Mouse (Mus musculus): ENCODE measurements around the gene Lpin2. TPM values are rescaled to one million over a fixed set of nuclear protein-coding genes. Genes with fewer than 3 reads are reported as not detected.

The Lpin2 gene
- total RNA-seq (2014; rRNA removed; ENCODE audit: low replicate concordance) = 7.7 and 22.2 TPM in 2 replicates
- polyA plus RNA-seq (2015; fragmentation: Nextera tagmentation; extraction: Ambion mirVana) = 7.2 and 8.5 TPM in 2 replicates

DNA sequence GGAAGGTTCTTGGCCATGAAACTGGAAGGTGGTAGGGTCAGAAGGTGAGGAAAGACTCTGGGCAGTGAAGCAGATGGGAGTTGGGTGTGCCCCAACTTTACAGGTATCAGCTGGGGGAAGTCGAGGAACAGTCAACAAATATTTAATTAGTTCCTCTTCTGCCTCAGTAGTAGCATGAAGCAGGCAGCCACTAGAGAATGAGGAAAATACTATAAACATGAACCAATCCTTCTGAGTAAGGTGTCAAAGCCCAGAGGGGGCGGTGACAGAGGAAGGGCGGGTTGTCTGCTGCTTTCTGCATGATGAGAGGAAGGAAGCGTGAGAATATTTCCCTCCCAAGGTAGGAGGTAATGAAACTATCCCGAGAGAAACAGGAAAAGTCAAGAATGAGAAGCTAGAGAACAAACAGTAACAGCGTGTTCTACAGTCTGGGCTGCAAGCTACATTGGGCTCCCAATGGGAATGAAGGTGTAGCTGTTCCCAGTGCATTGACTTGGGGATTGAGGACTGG is at the start of gene Lpin2:
Lpin2 (plus strand) TSS at position 350 of the 511 bp plus-strand sequence.
- no peaks in the 10 kb centered on the region; the same call in 1 of the 2 replicates for H3K27me3 ChIP-seq (ENCODE audit: control insufficient read depth, insufficient read depth, low read length)
- H3K4me1 ChIP-seq (ENCODE audit: control insufficient read depth, insufficient read depth) = peaks cover 32% of the 10 kb centered on the region
- peak within 1 kb of the TSS; percentile 94 for H3K4me3 ChIP-seq (ENCODE audit: low read depth, low read length)
- H3K4me2 ChIP-seq (ENCODE audit: low read depth, low read length) = peak within 1 kb of the TSS; percentile 94
- WGBS = 37% methylated on average over 6 of the region's 6 CpGs
- H3K27ac ChIP-seq (ENCODE audit: low read depth) = peak within 1 kb of the TSS; percentile 69
- DNase-seq (ENCODE audit: low spot score) (no peak), ATAC-seq (ENCODE audit: insufficient read depth, low read depth) (no peak)
- no peaks in the 10 kb centered on the region for H3K36me3 ChIP-seq (replicated peaks; ENCODE audit: control insufficient read depth, insufficient read depth, low read length)
- peak within 1 kb of the TSS; percentile 95 for H3K9ac ChIP-seq (replicated peaks; ENCODE audit: low read depth, low read length)
- no peaks in the 10 kb centered on the region for H3K9me3 ChIP-seq (replicated peaks; ENCODE audit: control insufficient read depth, low read length)
- TF ChIP-seq EP300 (IDR thresholded peaks at IDR 0.05; ENCODE audit: low read depth) (no peak), CTCF (IDR thresholded peaks at IDR 0.05; ENCODE audit: low read depth) (no peak)

DNA sequence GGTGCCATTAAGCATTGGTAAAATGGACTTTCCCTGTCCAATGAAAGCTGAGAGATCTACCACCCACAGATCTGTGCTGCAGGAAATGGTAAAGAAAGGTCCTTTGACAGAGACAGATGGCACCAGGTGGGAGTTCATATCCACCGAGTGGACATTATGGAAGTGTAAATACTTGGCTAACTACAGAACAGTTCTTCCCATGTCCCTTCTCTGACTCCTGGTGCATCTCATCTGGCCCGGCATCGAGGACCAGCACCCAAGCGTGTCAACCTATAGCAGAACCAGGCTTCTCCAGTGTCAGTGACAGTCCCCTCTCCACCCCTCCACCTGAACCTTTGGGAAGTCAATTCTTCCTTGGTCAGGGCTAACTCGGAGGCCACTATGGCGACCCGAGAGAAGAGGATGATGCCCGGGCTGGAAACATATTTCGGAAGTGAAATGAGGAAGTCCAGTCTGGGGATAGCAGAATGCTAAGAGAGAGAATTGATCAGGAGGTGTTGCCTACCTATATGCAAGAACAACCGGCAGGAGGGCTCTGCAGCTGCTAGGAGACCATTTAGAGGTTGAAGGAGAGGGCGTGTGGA is 49.4 kb upstream of the Lpin2 start:
- no peak overlapping the region for H3K9ac ChIP-seq (replicated peaks; ENCODE audit: low read depth, low read length)
- H3K27ac ChIP-seq (ENCODE audit: low read depth) = no peak overlapping the region
- DNase-seq (ENCODE audit: low spot score) (no peak), ATAC-seq (ENCODE audit: insufficient read depth, low read depth) (no peak)
- no peaks in the 10 kb centered on the region for H3K4me1 ChIP-seq (ENCODE audit: control insufficient read depth, insufficient read depth)
- no peak overlapping the region for H3K4me2 ChIP-seq (ENCODE audit: low read depth, low read length)
- H3K4me3 ChIP-seq (ENCODE audit: low read depth, low read length) = no peak overlapping the region
- TF ChIP-seq EP300 (IDR thresholded peaks at IDR 0.05; ENCODE audit: low read depth) (no peak), CTCF (IDR thresholded peaks at IDR 0.05; ENCODE audit: low read depth) (no peak)
- WGBS = 86% methylated on average over 11 of the region's 11 CpGs
- H3K9me3 ChIP-seq (replicated peaks; ENCODE audit: control insufficient read depth, low read length) = no peaks in the 10 kb centered on the region
- H3K27me3 ChIP-seq (ENCODE audit: control insufficient read depth, insufficient read depth, low read length) = no peaks in the 10 kb centered on the region
- H3K36me3 ChIP-seq (replicated peaks; ENCODE audit: control insufficient read depth, insufficient read depth, low read length) = no peaks in the 10 kb centered on the region

- ATAC-seq (ENCODE audit: insufficient read depth, low read depth) (no peak; the same call in 1 of the 2 replicates), DNase-seq (ENCODE audit: low spot score) (no peak)
- Histone ChIP-seq H3K9me3 (replicated peaks; ENCODE audit: control insufficient read depth, low read length) (no peaks in the 10 kb centered on the region), H3K4me2 (ENCODE audit: low read depth, low read length) (no peak overlapping the region), H3K27ac (ENCODE audit: low read depth) (no peak overlapping the region), H3K27me3 (ENCODE audit: control insufficient read depth, insufficient read depth, low read length) (no peaks in the 10 kb centered on the region), H3K4me1 (ENCODE audit: control insufficient read depth, insufficient read depth) (no peaks in the 10 kb centered on the region), H3K36me3 (replicated peaks; ENCODE audit: control insufficient read depth, insufficient read depth, low read length) (no peaks in the 10 kb centered on the region), H3K4me3 (ENCODE audit: low read depth, low read length) (no peak overlapping the region), H3K9ac (replicated peaks; ENCODE audit: low read depth, low read length) (no peak overlapping the region)
- WGBS = 83% methylated on average over 3 of the region's 3 CpGs
- TF ChIP-seq CTCF (IDR thresholded peaks at IDR 0.05; ENCODE audit: low read depth) (no peak), EP300 (IDR thresholded peaks at IDR 0.05; ENCODE audit: low read depth) (no peak)
Observed at GRCm38 (mm10) chr17:71134441-71134955, 47.9 kb upstream of the Lpin2 start.

DNA sequence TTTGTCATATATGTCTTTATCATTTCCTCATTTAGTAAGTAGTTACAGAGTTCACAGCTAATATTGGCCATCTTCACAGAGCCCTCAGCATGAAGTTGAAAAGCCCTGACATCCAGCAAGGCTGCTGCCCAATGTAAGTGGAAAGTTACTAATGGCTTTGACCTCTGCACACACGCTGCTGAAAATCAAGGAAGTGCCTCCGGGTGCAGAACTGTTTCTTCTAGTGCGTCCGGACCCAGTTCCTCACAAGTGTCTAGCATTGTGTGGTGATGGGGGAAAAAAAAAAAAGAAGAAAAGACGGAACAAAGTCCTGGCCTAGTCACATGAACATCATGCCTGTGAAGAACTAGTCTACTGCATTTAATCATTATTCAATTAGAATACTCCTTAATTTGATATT is 47.3 kb upstream of the Lpin2 start:
- 59% methylated on average over 5 of the region's 5 CpGs for WGBS
- H3K4me1 ChIP-seq (ENCODE audit: control insufficient read depth, insufficient read depth) = no peaks in the 10 kb centered on the region
- H3K36me3 ChIP-seq (replicated peaks; ENCODE audit: control insufficient read depth, insufficient read depth, low read length) = no peaks in the 10 kb centered on the region
- no peak for ATAC-seq (ENCODE audit: insufficient read depth, low read depth)
- no peak for DNase-seq (ENCODE audit: low spot score)
- H3K9me3 ChIP-seq (replicated peaks; ENCODE audit: control insufficient read depth, low read length) = no peaks in the 10 kb centered on the region
- H3K9ac ChIP-seq (replicated peaks; ENCODE audit: low read depth, low read length) = no peak overlapping the region
- H3K27ac ChIP-seq (ENCODE audit: low read depth) = no peak overlapping the region
- H3K4me3 ChIP-seq (ENCODE audit: low read depth, low read length) = no peak overlapping the region
- H3K27me3 ChIP-seq (ENCODE audit: control insufficient read depth, insufficient read depth, low read length) = no peaks in the 10 kb centered on the region
- no peak for TF ChIP-seq EP300 (IDR thresholded peaks at IDR 0.05; ENCODE audit: low read depth)
- no peak for TF ChIP-seq CTCF (IDR thresholded peaks at IDR 0.05; ENCODE audit: low read depth)
- H3K4me2 ChIP-seq (ENCODE audit: low read depth, low read length) = no peak overlapping the region

- WGBS = 86% methylated on average over 5 of the region's 5 CpGs
- no peak for TF ChIP-seq EP300 (IDR thresholded peaks at IDR 0.05; ENCODE audit: low read depth)
- no peak for TF ChIP-seq CTCF (IDR thresholded peaks at IDR 0.05; ENCODE audit: low read depth)
- no peak overlapping the region for H3K4me3 ChIP-seq (ENCODE audit: low read depth, low read length)
Observed at GRCm38 (mm10) chr17:71135866-71136265, 46.5 kb upstream of the Lpin2 start.

More at GRCm38 (mm10) chr17:71135866-71136265, 46.5 kb upstream of the Lpin2 start:
- Histone ChIP-seq H3K27me3 (ENCODE audit: control insufficient read depth, insufficient read depth, low read length) (no peaks in the 10 kb centered on the region), H3K9ac (replicated peaks; ENCODE audit: low read depth, low read length) (no peak overlapping the region), H3K27ac (ENCODE audit: low read depth) (no peak overlapping the region), H3K4me1 (ENCODE audit: control insufficient read depth, insufficient read depth) (no peaks in the 10 kb centered on the region), H3K9me3 (replicated peaks; ENCODE audit: control insufficient read depth, low read length) (no peaks in the 10 kb centered on the region), H3K4me2 (ENCODE audit: low read depth, low read length) (no peak overlapping the region), H3K36me3 (replicated peaks; ENCODE audit: control insufficient read depth, insufficient read depth, low read length) (no peaks in the 10 kb centered on the region)
- no peak for ATAC-seq (ENCODE audit: insufficient read depth, low read depth)
- DNase-seq (ENCODE audit: low spot score) = no peak

All from heart, postnatal 0 days (tissue).